Mouse (Mus musculus) CH12.LX (cell line): Measurements from ENCODE around the gene Zfp956. TPM values are rescaled to one million over a fixed set of nuclear protein-coding genes. Genes with fewer than 3 reads are reported as not detected.

Experiments used
- DNase-seq: peaks from one replicate; pipeline ENCODE4 v3.0.0-alpha.2; 2013; ENCODE audit errors: extremely low read depth
- H3K27ac ChIP-seq: 2 replicates; pipeline ENCODE4 v1.5.1; 2012; ENCODE audit warnings: low read depth, mild to moderate bottlenecking, control low read depth, moderate library complexity; ENCODE audit not compliant: insufficient read depth
- H3K27me3 ChIP-seq: replicated peaks from 2 replicates; pipeline ENCODE3; 2012; ENCODE audit warnings: inconsistent platforms
- H3K36me3 ChIP-seq, 2 experiments: replicated peaks in 1 of 2; 2 replicates each; pipeline versions ENCODE3 to v1.6.1; 2012; ENCODE audit warnings: inconsistent platforms in 1 of 2, low read length in 1 of 2, mild to moderate bottlenecking in 1 of 2, mixed read lengths in 1 of 2, moderate library complexity in 1 of 2; ENCODE audit not compliant: control insufficient read depth in 1 of 2, insufficient read depth in 1 of 2
- H3K4me1 ChIP-seq, 2 experiments: 2 replicates each; pipeline ENCODE4 v1.6.1; 2012; ENCODE audit warnings: inconsistent platforms in 1 of 2, moderate library complexity in 1 of 2; ENCODE audit not compliant: insufficient read depth in 2 of 2, control insufficient read depth in 1 of 2
- H3K4me2 ChIP-seq: 2 replicates; pipeline ENCODE4 v1.6.1; 2012; ENCODE audit warnings: low read depth, mild to moderate bottlenecking, control low read depth; ENCODE audit not compliant: poor library complexity, insufficient read depth, severe bottlenecking
- H3K4me3 ChIP-seq, 3 experiments: fragments of 150-350 bp in 1 of 3; sonication (generic) in 1 of 3; replicated peaks in 1 of 3; 2 replicates each; pipeline versions ENCODE3 to v1.5.1; 2011 to 2012; ENCODE audit warnings: low read depth in 2 of 3, low read length in 2 of 3, mild to moderate bottlenecking in 2 of 3, moderate library complexity in 2 of 3, control low read depth in 1 of 3, improper control_type of control experiment in 1 of 3, inconsistent platforms in 1 of 3, mixed read lengths in 1 of 3; ENCODE audit not compliant: poor library complexity in 1 of 3
- H3K79me2 ChIP-seq: replicated peaks from 2 replicates; pipeline ENCODE4 v1.6.1; 2012; ENCODE audit warnings: mild to moderate bottlenecking, moderate library complexity; ENCODE audit not compliant: control insufficient read depth, poor library complexity, insufficient read depth, severe bottlenecking; ENCODE audit errors: extremely low read depth
- H3K9ac ChIP-seq: 2 replicates; pipeline ENCODE4 v1.6.1; 2012; ENCODE audit warnings: low read depth, mild to moderate bottlenecking, control low read depth, moderate library complexity; ENCODE audit not compliant: insufficient read depth
- H3K9me3 ChIP-seq: replicated peaks from 2 replicates; pipeline ENCODE3; 2012; ENCODE audit warnings: low read length, inconsistent platforms, mixed read lengths
- E2F4 ChIP-seq: IDR thresholded peaks from 2 replicates; pipeline ENCODE4 v1.6.1; 2011; ENCODE audit warnings: low read depth, low read length, improper control_type of control experiment; ENCODE audit not compliant: insufficient replicate concordance
- ELF1 ChIP-seq: IDR thresholded peaks from 2 replicates; pipeline ENCODE4 v1.6.1; 2014; ENCODE audit warnings: low read depth, mild to moderate bottlenecking, inconsistent platforms, low read length, improper control_type of control experiment
- EP300 ChIP-seq: IDR thresholded peaks from 2 replicates; pipeline ENCODE4 v1.6.1; 2011; ENCODE audit warnings: low read length, improper control_type of control experiment
- JUND ChIP-seq: conservative IDR thresholded peaks from 2 replicates; pipeline ENCODE4 v1.6.1; 2011; ENCODE audit warnings: low read depth, low read length, improper control_type of control experiment
- KAT2A ChIP-seq: IDR thresholded peaks from 2 replicates; pipeline ENCODE4 v1.6.1; 2012; ENCODE audit warnings: low read length, improper control_type of control experiment, inconsistent platforms; ENCODE audit not compliant: insufficient replicate concordance
- MAX ChIP-seq: IDR thresholded peaks from 2 replicates; pipeline ENCODE4 v1.6.1; 2011; ENCODE audit warnings: low read length, improper control_type of control experiment
- MAZ ChIP-seq: IDR thresholded peaks from 2 replicates; pipeline ENCODE4 v1.6.1; 2012; ENCODE audit warnings: low read depth, mild to moderate bottlenecking, inconsistent platforms, low read length, improper control_type of control experiment, moderate library complexity
- MEF2A ChIP-seq: IDR thresholded peaks from 2 replicates; pipeline ENCODE4 v1.6.1; 2014; ENCODE audit warnings: low read depth, mild to moderate bottlenecking, inconsistent platforms, low read length, improper control_type of control experiment, borderline replicate concordance
- MXI1 ChIP-seq: IDR thresholded peaks from 2 replicates; pipeline ENCODE4 v1.6.1; 2011; ENCODE audit warnings: mild to moderate bottlenecking, low read depth, low read length, improper control_type of control experiment
- NELFE ChIP-seq: IDR thresholded peaks from 2 replicates; pipeline ENCODE4 v1.6.1; 2011; ENCODE audit warnings: low read depth, low read length, improper control_type of control experiment
- NRF1 ChIP-seq: IDR thresholded peaks from 2 replicates; pipeline ENCODE4 v1.6.1; 2014; ENCODE audit warnings: low read depth, mild to moderate bottlenecking, inconsistent platforms, low read length, improper control_type of control experiment, moderate library complexity
- POLR2AphosphoS2 ChIP-seq: IDR thresholded peaks from 2 replicates; pipeline ENCODE4 v1.6.1; 2011; ENCODE audit warnings: low read depth, low read length, improper control_type of control experiment
- RAD21 ChIP-seq: IDR thresholded peaks from 2 replicates; pipeline ENCODE4 v1.6.1; 2011; ENCODE audit warnings: low read depth, mild to moderate bottlenecking, low read length, improper control_type of control experiment, moderate library complexity
- SIN3A ChIP-seq: IDR thresholded peaks from 2 replicates; pipeline ENCODE4 v1.6.1; 2012; ENCODE audit warnings: low read length, improper control_type of control experiment, inconsistent platforms
- TCF12 ChIP-seq: IDR thresholded peaks from 2 replicates; pipeline ENCODE4 v1.6.1; 2014; ENCODE audit warnings: low read depth, mild to moderate bottlenecking, inconsistent platforms, low read length, improper control_type of control experiment
- UBTF ChIP-seq: IDR thresholded peaks from 2 replicates; pipeline ENCODE4 v1.6.1; 2012; ENCODE audit warnings: low read depth, mild to moderate bottlenecking, inconsistent platforms, low read length, improper control_type of control experiment, moderate library complexity
- USF1 ChIP-seq: IDR thresholded peaks from 2 replicates; pipeline ENCODE4 v1.6.1; 2014; ENCODE audit warnings: low read depth, mild to moderate bottlenecking, inconsistent platforms, low read length, improper control_type of control experiment
- USF2 ChIP-seq: conservative IDR thresholded peaks from 2 replicates; pipeline ENCODE4 v1.6.1; 2011; ENCODE audit warnings: low read depth, low read length, improper control_type of control experiment
- ZC3H11A ChIP-seq: IDR thresholded peaks from 2 replicates; pipeline ENCODE4 v1.6.1; 2012; ENCODE audit warnings: low read depth, mild to moderate bottlenecking, inconsistent platforms, low read length, improper control_type of control experiment
- ZKSCAN1 ChIP-seq: IDR thresholded peaks from 2 replicates; pipeline ENCODE4 v1.6.1; 2012; ENCODE audit warnings: low read depth, inconsistent platforms, low read length, improper control_type of control experiment, borderline replicate concordance
- ZMIZ1 ChIP-seq: IDR thresholded peaks from 2 replicates; pipeline ENCODE4 v1.6.1; 2012; ENCODE audit warnings: low read depth, mild to moderate bottlenecking, inconsistent platforms, low read length, improper control_type of control experiment
- ZNF384 ChIP-seq: IDR thresholded peaks from 2 replicates; pipeline ENCODE4 v1.6.1; 2012; ENCODE audit warnings: low read depth, low read length, improper control_type of control experiment, inconsistent platforms
- dilution Hi-C: fragments of 300-500 bp; cut with MboI; formaldehyde crosslinking; loops from 2 replicates; pipeline ENCODE4 v1.14.3; 2020; ENCODE audit warnings: low sequenced_read_pairs; ENCODE audit not compliant: extremely low pct_unique_long_range_greater_than_20kb, extremely low pct_ligation_motif_present
- in situ Hi-C: fragments of 300-500 bp; cut with MboI; formaldehyde crosslinking; loops from 3 replicates; pipeline ENCODE4 v1.14.3; 2019; ENCODE audit warnings: low sequenced_read_pairs, low pct_ligation_motif_present, low pct_unique_long_range_greater_than_20kb, mixed read lengths
- polyA plus RNA-seq: library from polyadenylated mRNA; unstranded; fragments of >175 nt; gene quantifications from 2 replicates; pipeline ENCODE4 v1.2.1, GENCODE M21; 2012; ENCODE audit warnings: low read depth; ENCODE audit not compliant: insufficient read length
- total RNA-seq, 2 experiments: library from RNA; depleted of rRNA; stranded (reverse); fragments of 300-350 nt in 1 of 2; fragments of >200 nt in 1 of 2; gene quantifications; 2 replicates each; pipeline ENCODE4 v1.2.3; 2012 to 2014

Gene Zfp956
- total and polyA plus RNA-seq, 3 experiments, result 7.9 to 10.5 (median 9.0) TPM

DNA sequence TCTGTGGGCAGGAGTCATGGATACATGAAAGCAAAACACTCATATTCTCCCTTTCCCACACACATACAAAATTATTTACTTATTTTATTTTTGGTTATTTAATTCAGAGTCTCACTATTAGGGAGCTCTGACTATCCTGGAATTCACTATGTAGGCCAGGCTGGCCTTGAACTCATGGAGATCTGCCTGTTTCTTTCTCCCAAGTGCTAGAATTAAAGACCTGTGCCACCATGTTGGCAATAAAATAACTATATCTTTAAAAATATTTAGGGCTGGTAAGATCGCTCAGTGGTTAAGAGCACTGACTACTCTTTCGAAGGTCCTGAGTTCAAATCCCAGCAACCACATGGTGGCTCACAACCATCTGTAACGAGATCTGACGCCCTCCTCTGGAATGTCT, 5.8 kb upstream of the Zfp956 start:
- DNase-seq, result no peak

DNA sequence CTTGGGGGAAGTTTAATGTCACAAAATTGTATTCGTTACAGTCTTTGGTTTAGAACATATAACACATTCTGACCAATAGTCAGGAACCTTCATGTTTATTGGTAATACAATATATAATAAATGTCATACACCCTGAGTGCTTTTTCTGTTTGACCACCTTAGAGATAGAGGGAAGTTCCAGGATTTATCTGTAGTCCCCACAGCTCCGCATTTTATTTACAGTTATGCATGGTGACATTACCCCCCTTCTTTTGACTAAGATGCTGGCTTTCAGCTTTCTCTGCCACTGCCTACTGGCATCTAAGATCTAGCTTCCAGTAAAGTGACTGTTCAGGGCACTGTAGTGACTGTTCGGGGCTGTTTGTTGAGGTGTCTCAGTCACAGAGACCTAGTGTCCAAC, 1.2 kb downstream of the Zfp956 start:
- Histone ChIP-seq H3K4me2 (no peak overlapping the region; the same call in 1 of the 2 replicates), H3K36me3 (peaks cover 34 to 64% of the 10 kb centered on the region in 2 experiments), H3K4me1 (peaks cover 8 to 40% of the 10 kb centered on the region in 2 experiments; a peak in 3 of 4 replicates), H3K27ac (no peak overlapping the region), H3K27me3 (no peaks in the 10 kb centered on the region), H3K4me3 (peak overlapping the region in 2 of 3 experiments; percentile 72 to 89), H3K9ac (peak overlapping the region; percentile 99; the same call in 1 of the 2 replicates), H3K79me2 (no peaks in the 10 kb centered on the region; the same call in 1 of the 2 replicates), H3K9me3 (no peaks in the 10 kb centered on the region)
- dilution Hi-C loops, result no loop called here
- in situ Hi-C loops, result no loop called here
- no peak for DNase-seq
- TF ChIP-seq EP300 (no peak), KAT2A (no peak), MXI1 (no peak), ZNF384 (no peak), UBTF (no peak), USF1 (no peak), TCF12 (no peak), NRF1 (no peak), ELF1 (no peak), NELFE (no peak)

More for the DNA sequence above, 5.8 kb upstream of the Zfp956 start:
- in situ Hi-C loops, result no loop called here
- no peak for TF ChIP-seq KAT2A
- no peak for TF ChIP-seq JUND
- no peak for TF ChIP-seq E2F4
- no peak for TF ChIP-seq MAX
- TF ChIP-seq ZMIZ1, result no peak
- TF ChIP-seq USF2, result no peak
- no peak for TF ChIP-seq NRF1
- TF ChIP-seq ELF1, result no peak
- no peak for TF ChIP-seq RAD21
- TF ChIP-seq MXI1, result no peak
- no peak for TF ChIP-seq MAZ
- no peak for TF ChIP-seq MEF2A
- TF ChIP-seq ZKSCAN1, result no peak
- no peak for TF ChIP-seq POLR2AphosphoS2
- no peak for TF ChIP-seq ZNF384
- TF ChIP-seq SIN3A, result no peak
- TF ChIP-seq ZC3H11A, result no peak
- TF ChIP-seq, all 38 proteins: peak for 0
- H3K79me2 ChIP-seq, result peaks cover 7% of the 10 kb centered on the region
- no peak overlapping the region for H3K27ac ChIP-seq
- no peak overlapping the region for H3K9ac ChIP-seq
- H3K4me1 ChIP-seq, result peaks cover 0 to 7% of the 10 kb centered on the region in 2 experiments; a peak in 1 of 4 replicates
- H3K4me2 ChIP-seq, result no peak overlapping the region
- dilution Hi-C loops, result no loop called here
- peaks cover 52 to 65% of the 10 kb centered on the region in 2 experiments for H3K36me3 ChIP-seq
- H3K4me3 ChIP-seq, result no peak overlapping the region
- H3K9me3 ChIP-seq, result peaks cover 17% of the 10 kb centered on the region
- H3K27me3 ChIP-seq, result no peaks in the 10 kb centered on the region
